Mouse (Mus musculus) adrenal gland, adult 18-20 months (tissue): ENCODE results near the gene Slc7a10. TPM values are rescaled to one million over a fixed set of nuclear protein-coding genes. Genes with fewer than 3 reads are reported as not detected.

Source experiments
- DNase-seq, 2 experiments: peaks; one replicate each; pipeline ENCODE4 v3.0.0; 2021 to 2022; ENCODE audit warnings: low spot score in 2 of 2
- long read RNA-seq, 2 experiments: library from polyadenylated mRNA; stranded (forward); transcript quantifications; one replicate each; pipeline ENCODE4 v2.0.0; 2021
- total RNA-seq, 2 experiments: library from RNA; stranded (reverse); gene quantifications; 1 replicate in 1 of 2; 2 replicates in 1 of 2; pipeline ENCODE4 v1.2.3; 2021

Gene Slc7a10
- 10 to 100 TPM in 1 of 2 experiments, 1 to 10 TPM in 1; 8.6 to 19.4 TPM for total RNA-seq
- long read RNA-seq, experiment 1, transcript Slc7a10-201 (11 exons, 1,953 nt) = major isoform, 10 of 29 reads
- long read RNA-seq, experiment 1, partial matches to known transcripts = 0 of 29 reads
- long read RNA-seq, experiment 1, other reads (novel, unspliced or antisense) = 19 of 29 reads
- long read RNA-seq, experiment 2, transcript Slc7a10-201 (11 exons, 1,953 nt) = major isoform, 30 of 62 reads
- long read RNA-seq, experiment 2, partial matches to known transcripts = 14 of 62 reads
- long read RNA-seq, experiment 2, other reads (novel, unspliced or antisense) = 18 of 62 reads

- DNase-seq = no peak
Observed at GRCm38 (mm10) chr7:35185889-35186569, at the start of gene Slc7a10. Gene Slc7a10, plus strand, starts transcription at chr7:35186385.

DNA sequence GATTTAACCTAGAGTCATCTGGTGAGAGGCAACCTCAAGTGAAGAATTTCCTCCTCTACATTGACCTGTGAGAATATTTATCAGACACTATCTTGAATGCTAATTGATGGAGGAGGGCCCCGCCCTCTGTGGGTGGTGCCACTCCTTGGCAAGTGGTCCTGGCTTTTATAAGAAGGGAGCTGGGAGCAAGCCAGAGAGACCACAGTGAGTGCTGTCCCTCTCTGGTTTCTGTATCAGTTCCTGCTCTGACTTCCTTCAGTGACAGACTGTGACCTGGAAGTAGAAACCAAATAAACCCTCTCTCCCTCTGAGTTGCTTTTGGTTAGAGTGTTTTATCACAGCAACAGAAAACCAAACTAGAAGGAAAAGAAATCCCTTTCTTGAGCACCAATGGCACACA, 48.7 kb upstream of the Slc7a10 start:
- DNase-seq = no peak

DNA sequence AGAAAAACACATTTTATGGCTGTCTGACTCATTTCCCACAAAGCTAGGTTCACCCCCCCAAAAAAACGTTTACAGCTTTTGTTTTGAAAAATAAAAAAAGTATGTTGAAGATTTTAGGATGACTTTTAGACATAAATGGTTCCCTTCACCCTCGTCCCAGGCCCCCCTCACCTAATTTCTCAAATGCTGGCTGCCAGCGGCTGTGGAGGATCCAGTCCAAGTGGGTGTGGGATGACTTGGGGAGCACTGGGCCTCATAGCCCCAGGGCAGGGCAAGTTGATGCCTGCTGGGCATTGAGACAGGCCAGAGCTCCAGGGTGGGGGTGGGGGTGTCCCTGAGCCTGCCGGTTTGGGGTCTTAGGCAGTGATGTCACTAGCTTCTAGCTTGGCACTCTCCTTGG, 47.7 kb upstream of the Slc7a10 start:
- no peak for DNase-seq

DNA sequence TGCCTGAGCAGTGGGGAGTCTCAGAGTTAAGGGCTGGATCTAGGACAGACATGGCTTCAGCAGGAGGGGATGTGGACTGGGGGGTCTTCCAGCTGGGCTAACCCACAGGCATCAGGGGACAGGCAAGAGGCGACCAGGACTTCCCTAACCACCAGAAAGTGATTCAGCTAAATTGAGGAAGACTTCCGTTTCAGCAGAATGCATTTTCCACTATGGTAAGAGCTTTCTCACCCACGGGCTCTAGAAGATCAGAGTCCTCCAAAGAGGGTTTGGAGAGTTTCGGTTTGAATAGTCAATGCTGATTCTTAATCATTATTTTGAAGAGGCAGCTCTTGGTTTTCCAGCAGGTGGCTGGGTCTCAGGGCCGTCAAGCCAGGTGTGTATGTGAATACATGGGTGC, 46.3 kb upstream of the Slc7a10 start:
- DNase-seq = no peak

GRCm38 (mm10) chr7:35141519-35141918, 44.7 kb upstream of the Slc7a10 start:
- DNase-seq = no peak

DNA sequence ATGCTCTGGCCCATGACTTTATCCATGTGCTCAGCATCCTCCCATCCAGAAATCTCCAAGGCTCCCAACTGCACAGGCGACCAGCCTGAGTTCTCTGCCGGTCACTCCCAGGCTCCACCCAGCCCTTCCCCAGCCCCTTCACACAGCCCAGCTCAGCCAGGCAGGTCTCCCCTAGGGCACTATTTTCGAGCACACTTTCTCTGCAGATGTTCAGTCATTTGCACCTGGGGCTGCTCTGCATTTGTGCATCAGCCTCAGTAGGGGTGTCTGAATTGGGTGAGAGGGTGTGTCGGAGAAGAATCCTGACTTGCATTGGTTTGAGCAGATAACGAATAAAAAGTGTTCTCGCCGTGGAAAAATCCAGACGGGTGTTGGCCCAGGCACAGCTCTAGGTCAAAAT, 43.7 kb upstream of the Slc7a10 start:
- no peak for DNase-seq

GRCm38 (mm10) chr7:35143864-35144618, 42.1 kb upstream of the Slc7a10 start:
- DNase-seq = no peak

- DNase-seq = no peak
Observed at GRCm38 (mm10) chr7:35145068-35145467, 41.1 kb upstream of the Slc7a10 start.

DNA sequence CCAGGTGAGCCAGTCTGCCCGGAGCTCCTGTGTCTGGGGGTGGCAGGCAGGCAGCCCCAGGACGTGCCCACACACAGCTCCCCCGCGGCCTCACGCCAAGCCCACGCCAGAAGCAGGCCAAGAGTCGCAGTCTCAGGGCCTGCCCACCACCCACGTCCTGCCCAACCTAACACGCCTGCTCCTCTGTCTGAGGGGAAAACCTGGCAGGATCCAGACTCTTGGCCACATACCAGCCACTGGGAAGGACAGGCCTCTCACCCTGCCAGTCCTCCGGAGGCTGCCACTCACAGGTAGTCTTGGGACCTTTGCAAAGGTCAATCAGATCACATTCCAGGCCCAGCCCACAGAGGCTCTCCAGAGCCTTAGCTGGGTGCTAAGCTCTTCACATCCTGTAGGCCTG, 39.9 kb upstream of the Slc7a10 start:
- DNase-seq = no peak

DNA sequence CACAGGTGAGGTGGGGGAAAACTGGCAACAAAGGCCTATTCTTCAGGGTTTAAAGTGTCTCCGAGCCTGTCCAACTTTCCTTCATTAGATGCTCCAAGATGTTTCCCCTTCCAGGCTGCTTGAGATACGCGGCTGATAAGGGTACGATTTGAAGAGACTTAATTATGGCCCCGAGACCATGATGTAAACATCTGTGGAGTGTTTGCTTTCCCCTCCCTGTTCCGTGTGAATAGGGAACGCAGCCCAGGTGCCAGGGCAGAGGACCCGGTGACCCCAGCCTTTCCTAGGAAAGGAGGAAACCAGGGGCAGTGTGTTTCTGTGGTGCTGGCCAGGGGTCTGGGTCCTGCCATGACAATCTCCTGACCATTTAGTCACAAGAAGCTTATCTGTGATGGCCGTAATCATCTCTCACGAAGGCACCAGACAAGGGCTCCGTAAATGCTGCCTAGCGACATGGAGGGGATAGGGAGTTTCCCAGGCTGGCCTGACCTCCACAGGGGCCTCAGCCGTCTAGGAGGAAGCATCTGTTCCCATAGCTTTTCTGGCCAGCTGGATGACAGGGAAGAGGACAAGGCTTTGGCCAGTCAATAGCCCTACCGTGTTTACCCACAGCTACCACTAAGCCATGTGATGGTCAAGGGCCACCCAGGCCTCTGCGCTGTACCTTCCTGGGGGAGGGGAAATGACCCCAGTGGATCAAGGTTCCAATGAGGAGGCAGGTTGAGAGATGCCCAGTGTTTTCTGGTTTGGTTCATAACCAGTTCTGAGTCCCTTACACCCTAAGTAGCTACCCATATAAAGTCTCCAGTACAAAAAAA, 36.4 kb upstream of the Slc7a10 start:
- no peak for DNase-seq

- DNase-seq = no peak
Observed at GRCm38 (mm10) chr7:35150860-35151259, 35.3 kb upstream of the Slc7a10 start.

GRCm38 (mm10) chr7:35154449-35154848, 31.7 kb upstream of the Slc7a10 start:
- DNase-seq = no peak

DNA sequence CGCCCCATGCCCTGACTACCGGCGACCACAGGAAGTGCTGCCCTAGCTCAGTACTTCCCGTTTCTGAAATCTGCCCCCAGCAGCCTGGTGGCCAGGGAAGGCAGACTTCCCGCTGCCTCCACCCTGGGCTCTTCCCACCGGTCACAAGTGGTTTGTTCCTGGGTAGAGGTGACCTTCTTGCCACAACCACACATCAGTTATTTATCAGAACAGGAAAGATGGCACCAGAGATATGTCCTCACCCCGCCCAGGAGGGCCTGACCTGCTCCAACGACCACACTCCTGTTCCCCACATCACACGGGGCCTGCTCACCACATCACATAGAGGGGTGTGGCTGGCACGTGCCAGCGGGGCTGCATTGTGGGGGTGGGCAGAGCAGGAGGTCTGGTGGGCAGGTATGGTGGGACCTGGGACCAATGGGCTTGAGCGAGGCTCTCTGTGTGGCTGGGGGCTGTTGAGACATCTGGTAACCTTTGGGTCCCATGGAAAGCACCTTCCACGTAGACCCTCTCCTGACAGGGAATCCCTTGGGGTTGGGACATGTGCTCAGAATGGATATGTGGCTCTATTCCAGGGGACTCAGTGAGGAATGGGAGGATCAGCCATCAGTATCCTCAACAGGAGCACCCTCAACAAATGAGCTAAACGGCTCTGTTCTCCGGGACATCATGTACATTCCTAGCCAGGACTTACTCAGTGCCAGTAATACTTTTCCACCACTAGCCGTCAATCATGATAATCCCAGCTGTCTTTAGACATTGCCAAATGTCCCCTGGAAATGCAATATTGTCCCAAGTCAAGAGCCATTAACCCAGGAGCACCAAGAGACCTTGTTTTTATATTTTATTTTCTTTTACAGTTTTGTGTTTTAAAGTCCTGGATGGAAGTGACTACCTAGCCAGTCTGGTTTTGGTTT, 29.4 kb upstream of the Slc7a10 start:
- DNase-seq = no peak

DNA sequence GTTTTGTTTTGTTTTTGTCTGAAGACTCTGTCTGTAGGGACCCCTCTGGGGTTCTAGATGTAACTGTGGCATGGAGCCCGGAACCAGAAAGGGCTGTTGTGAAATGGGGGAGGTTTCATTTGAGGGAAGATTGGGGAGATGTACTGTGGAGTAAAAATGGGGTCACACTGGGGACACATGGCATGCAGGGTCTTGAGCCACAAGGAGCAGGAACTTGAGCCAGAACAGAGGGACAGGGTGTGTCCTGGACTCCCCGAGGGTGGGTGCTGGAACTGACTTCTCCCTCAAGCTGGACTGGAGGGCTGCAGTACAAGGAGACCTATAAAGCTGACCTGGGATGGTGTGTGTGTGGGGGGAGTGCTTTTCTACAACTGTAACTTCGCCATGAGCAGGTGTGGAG, 28.7 kb upstream of the Slc7a10 start:
- no peak for DNase-seq

- no peak for DNase-seq
Observed at GRCm38 (mm10) chr7:35162443-35162842, 23.7 kb upstream of the Slc7a10 start.

GRCm38 (mm10) chr7:35163600-35163999, 22.6 kb upstream of the Slc7a10 start:
- DNase-seq = no peak

- no peak for DNase-seq
Observed at GRCm38 (mm10) chr7:35164131-35164530, 22.1 kb upstream of the Slc7a10 start.

DNA sequence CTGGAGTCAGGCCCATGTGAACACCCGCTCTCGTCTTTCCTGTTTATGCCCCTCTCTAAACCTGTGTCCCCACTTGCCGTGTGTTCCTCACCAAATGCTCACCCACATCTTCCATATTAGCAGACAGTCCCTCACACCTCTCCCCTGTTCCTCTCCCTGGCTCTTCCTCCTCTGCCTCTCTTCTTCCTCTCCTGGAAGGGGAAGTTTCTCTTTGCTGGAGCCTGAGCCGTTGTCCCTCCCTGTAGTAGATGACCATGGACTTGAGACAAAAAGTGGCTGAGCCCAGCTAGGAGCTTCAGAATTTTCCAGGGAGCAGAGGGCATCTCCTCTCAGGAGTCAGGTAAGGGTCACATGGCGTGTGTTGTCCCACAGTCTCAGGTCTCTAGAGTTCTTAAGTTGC, 19.2 kb upstream of the Slc7a10 start:
- no peak for DNase-seq

GRCm38 (mm10) chr7:35167925-35168324, 18.3 kb upstream of the Slc7a10 start:
- no peak for DNase-seq

- peak; percentile 90 to 91 for DNase-seq
Observed at GRCm38 (mm10) chr7:35169341-35169740, 16.8 kb upstream of the Slc7a10 start.
